Mouse (Mus musculus) layer of hippocampus, postnatal 10 days (tissue): ENCODE measurements around the gene Trak2. TPM values are rescaled to one million over a fixed set of nuclear protein-coding genes. Genes with fewer than 3 reads are reported as not detected.
"Not testable (repeated sequence)": the region's sequence is repeated elsewhere in the genome, so short reads cannot be mapped to it uniquely, and the experiment has no call there.

Source experiments
- DNase-seq, 2 experiments: peaks; one replicate each; pipeline ENCODE4 v3.0.0; 2021; ENCODE audit warnings: low spot score in 2 of 2
- long read RNA-seq: library from polyadenylated mRNA; stranded (forward); transcript quantifications from one replicate; pipeline ENCODE4 v2.0.0, GENCODE M21; 2023
- total RNA-seq, 2 experiments: library from RNA; stranded (reverse); gene quantifications; 2 replicates each; pipeline ENCODE4 v1.2.3; 2021

The Trak2 gene
- total RNA-seq, result 100 to 1,000 TPM; 138 to 144 TPM
- long read RNA-seq, full-length matches to known transcripts, result 10 of 39 reads
- long read RNA-seq, partial matches to known transcripts, result 0 of 39 reads
- long read RNA-seq, other reads (novel, unspliced or antisense), result 29 of 39 reads

DNA sequence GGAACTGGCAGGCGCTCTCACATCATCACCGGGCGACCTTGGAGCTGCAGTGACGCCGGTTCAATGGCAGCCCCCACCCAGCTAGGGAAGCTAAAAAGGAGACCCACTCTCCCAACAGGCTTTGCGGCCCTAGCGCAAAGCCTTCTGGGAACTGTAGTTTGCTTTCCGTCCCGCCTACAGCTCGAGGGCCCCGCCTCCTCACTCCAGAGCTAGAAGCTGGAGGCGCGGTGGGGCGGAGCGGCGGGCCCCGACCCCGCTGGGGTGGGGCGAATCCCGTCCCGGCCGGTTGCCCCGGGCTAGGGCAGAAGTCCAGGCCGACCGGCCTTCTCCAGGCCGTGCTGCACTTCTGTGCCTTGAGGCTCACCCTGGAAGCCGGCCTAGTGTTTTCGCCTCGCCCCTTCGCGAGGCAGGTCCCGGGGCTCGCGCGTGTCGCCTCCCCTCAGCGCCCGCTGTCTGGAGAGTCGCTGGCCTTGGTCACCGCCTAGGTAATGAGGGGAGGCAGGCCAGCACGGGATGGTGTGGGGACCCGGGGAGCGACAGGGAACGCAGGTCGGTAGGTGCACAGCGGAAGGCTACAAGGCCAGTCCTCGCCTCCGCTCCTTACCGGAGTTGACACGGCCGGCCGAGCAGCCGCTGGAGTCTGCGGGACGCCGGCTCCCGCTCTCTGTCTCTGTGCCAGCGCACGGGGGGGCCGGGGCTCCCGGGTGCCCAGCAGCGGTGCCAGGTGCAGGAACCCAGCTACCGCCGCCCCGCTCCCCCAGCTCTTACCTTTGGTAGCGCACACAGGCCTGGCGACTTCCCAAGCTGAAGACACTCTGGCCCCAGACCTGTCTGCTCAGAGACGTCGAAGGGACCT is at the start of gene Trak2, which contains the start of gene Stradb:
Gene Trak2 (minus strand): TSS at position 65 of the 856 bp plus-strand sequence.
Gene Stradb (plus strand): TSS at position 157 of the 856 bp plus-strand sequence.
- DNase-seq, result peak; percentile 90 to 93

- DNase-seq, result no peak
Observed at GRCm38 (mm10) chr1:59021556-59021955, 48.3 kb upstream of the Trak2 start.

DNA sequence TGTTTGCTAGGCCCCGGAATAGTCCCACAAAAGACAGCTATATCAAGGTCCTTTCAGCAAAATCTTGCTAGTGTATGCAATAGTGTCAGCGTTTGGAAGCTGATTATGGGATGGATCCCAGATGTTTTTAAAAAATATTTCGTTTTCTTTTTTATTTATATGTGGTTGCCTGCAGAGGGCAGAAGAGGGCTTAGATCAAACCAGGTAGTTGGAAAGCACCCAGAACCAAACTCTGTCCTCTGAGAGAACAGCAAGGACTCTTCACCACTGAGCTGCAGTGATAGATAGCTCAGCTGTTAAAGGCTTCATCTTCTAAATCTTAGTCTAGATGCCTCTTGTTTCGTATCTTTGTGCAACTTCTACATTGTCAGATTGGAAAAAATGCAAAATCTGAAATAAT is 36.0 kb upstream of the Trak2 start:
- DNase-seq, result peak; percentile 10 to 25

- DNase-seq, result no peak
Observed at GRCm38 (mm10) chr1:58995313-58995712, 22.1 kb upstream of the Trak2 start.

GRCm38 (mm10) chr1:58993723-58994122 is 20.5 kb upstream of the Trak2 start:
- DNase-seq, result no peak

DNA sequence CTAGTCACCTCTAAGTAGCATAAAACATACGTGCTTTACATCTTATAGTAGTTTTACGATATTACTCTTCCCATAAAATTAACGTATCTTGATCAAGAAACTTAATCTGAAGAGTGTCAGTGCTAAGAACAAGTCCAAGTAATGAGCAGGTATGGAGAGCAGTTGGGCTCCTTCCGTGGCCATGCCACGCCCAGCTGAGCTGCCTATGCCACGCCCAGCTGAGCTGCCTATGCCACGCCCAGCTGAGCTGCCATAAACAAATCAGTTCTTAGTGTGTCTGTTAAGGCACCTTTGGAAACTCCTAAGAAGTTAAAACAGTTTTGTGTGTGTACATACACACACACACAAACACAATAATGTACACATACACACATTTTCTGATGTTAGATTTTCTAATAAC is 19.9 kb upstream of the Trak2 start:
- DNase-seq, result no peak

GRCm38 (mm10) chr1:58984586-58984985 is 11.4 kb upstream of the Trak2 start:
- no peak for DNase-seq

GRCm38 (mm10) chr1:58982276-58982675 is 9.0 kb upstream of the Trak2 start:
- DNase-seq, result no peak

DNA sequence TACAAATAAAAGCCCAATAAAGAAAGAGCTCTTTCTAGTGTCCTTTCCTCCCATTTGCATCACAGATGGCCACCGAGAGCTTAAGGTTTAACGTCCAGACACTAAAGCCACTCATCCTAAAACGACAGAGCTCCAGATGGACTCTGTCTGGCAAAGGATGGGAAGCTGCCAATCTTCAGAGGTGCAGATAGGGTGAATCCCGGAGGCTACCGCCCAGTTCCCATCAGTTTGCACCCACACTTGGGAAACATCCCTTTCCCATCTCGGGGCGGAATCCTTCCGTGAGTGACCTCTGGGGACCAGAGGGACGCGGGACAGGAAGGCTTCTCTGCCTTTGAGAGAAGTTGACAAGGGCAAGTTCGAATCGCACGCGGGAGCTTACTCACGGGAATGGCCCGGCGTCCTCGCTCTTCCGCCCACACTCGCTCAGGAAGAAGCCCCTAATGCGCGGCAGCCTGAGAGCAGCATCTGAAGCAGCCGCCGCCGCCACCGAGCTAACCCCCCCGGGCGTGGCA is 322 bp downstream of the Trak2 start:
- DNase-seq, result no peak

GRCm38 (mm10) chr1:58971097-58971496 is 2.1 kb downstream of the Trak2 start:
- DNase-seq, result no peak

GRCm38 (mm10) chr1:58970054-58970453 is 3.2 kb downstream of the Trak2 start:
- DNase-seq, result no peak

- no peak for DNase-seq
Observed at GRCm38 (mm10) chr1:58967534-58967933, 5.7 kb downstream of the Trak2 start.

DNA sequence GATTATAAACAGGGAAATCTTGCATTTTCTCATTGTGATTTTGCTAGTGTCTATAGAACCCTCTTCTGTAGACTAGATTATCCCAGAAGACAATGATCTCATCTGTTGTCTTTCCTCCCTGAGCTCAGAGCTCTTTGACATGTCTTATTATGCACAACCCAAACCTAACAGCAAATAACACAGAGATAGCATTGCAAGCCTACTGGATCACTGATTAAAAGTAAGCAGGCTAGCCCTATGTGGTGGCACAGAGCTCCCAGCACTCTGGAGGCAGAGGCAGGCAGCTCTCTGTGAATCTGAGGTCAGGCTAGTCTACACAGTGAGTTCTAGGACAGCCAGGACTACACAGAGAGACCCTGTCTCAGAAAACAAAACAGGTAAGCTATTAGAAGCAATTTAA is 10.4 kb downstream of the Trak2 start:
- no peak for DNase-seq

DNA sequence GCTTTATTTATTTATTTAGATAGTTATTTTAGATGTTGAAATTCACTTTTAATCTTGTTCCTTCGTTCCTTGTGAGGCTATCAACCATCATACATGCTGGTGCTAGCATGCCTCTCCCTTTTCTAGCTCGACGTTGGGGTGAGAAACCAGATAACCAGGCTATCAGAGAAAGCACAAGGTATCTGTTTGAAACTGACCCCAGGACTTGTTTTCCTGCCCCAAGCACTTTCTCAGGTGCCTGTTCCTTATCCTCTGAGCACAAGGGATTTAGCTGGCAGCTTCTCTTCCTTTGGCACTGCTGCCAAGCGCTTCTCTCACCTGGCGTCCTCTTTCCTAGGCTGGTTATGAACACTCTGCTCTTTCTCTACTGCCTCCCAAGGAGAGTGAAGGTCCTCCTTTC is 10.8 kb downstream of the Trak2 start:
- no peak for DNase-seq

DNA sequence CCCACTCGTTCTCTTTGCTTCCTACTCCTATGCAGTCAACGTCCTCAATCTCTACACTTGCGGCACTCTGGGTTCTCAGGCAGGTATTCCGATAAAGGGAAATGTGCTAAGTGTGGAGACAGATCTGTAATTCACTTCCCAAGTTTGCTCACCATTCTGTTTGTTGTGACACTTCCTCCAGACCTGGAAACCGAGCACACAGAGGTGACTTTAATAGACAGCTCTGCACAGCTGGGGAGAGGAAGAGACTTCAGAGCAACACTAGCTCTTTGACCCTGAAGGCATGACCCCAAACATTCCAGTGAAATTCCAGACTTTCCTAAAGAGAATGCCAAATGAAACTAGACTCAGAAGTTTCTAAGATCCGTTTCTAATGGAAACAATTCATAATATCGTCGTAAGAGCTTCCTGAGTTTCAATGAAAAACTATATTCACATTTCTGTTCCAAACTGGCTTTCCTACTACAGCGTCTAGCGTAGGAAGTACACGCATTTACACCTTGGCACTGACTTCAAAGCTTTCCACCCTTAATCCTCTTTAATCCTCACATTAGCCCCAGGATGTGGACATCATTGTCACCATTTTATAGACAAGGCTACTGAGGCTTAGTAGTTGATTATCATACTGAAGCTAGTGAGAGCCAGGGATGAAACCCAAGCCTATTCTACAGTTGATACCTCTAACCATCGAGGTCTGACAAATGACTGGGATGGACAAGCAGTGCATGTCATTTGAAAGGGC is 11.9 kb downstream of the Trak2 start:
- DNase-seq, result no peak

- no peak for DNase-seq
Observed at GRCm38 (mm10) chr1:58959682-58960081, 13.5 kb downstream of the Trak2 start.

GRCm38 (mm10) chr1:58958789-58959526 is 14.3 kb downstream of the Trak2 start:
- not testable (repeated sequence) for DNase-seq

GRCm38 (mm10) chr1:58957931-58958330 is 15.3 kb downstream of the Trak2 start:
- no peak for DNase-seq

DNA sequence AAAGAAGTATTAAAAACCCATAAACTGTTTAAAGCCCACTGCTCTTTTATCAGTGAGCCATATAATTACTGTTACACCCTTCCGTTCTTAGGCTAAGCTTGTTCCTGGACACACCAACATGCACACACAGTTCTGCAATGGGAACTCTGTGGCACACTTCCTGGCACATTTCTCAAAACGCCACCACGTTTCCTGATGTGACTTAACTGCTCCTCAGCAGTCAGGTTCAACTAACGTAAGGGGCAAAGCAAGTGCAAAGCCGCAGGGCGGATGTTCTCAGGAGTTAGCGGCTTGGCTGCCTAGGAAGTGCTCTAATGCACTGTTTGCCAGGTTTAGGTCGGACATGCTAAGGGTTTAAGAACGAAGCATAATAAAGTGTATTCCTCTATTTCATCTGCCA is 17.0 kb downstream of the Trak2 start:
- no peak for DNase-seq

DNA sequence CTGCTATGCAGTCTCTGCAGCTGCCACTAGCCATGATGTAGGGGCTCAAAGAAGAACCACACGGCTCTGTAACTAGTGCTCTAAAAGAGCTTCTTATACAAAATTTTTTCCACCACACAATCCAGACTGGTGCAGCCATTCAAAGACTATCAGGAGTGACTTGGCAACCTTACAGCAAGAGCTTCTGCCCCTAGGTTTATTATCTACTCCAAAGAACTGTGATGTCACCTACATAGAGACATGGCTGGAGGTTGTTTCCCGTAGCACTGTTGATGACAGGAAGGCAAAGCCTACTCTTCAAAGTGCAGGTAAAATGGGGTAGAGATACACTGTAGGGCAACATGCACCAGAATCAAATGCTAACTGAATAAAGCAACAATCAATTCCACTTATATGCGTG is 17.5 kb downstream of the Trak2 start:
- no peak for DNase-seq
